Mouse (Mus musculus): Measurements from ENCODE around the gene Sgsm1. TPM values are rescaled to one million over a fixed set of nuclear protein-coding genes. Genes with fewer than 3 reads are reported as not detected.

Sgsm1 gene
- polyA plus RNA-seq (2021; fragmentation: Nextera tagmentation): 17.9 and 22.0 TPM in 2 replicates
- long read RNA-seq, experiment 1, full-length matches to known transcripts: 64 of 127 reads
- long read RNA-seq, experiment 1, partial matches to known transcripts: 49 of 127 reads
- long read RNA-seq, experiment 1, other reads (novel, unspliced or antisense): 14 of 127 reads
- long read RNA-seq, experiment 2, full-length matches to known transcripts: 3 of 33 reads
- long read RNA-seq, experiment 2, partial matches to known transcripts: 11 of 33 reads
- long read RNA-seq, experiment 2, other reads (novel, unspliced or antisense): 19 of 33 reads

GRCm38 (mm10) chr5:113310377-113311003 is at the start of gene Sgsm1:
Gene Sgsm1 (minus strand): TSS chr5:113310786.

GRCm38 (mm10) chr5:113357186-113357585 is 46.6 kb upstream of the Sgsm1 start, which contains the start of gene Aym1:
Gene Aym1 (plus strand): TSS chr5:113357294.

DNA sequence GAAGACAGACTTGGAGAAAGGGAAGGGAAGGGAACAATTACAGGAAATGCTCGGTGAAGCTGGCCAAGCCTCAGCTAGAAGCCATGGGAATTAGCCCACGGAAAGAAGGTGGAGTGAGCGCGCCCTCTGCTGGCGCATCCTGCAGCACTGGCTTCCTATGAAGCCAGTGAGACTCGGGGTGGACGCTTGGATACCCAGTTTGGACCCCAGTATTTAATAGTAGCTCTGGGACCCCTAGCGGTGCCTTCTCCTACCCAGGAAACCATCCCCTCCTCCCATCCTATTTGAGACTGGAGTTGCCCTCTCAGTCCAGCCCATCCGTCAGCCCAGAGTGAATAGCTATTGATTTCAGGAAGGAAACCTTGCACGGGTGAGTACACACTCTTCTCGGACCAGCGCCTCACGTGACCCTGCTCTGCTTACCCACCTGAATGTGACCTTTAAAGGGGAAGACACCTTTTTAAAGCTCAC is 83.9 kb downstream of the Sgsm1 start, which contains the start of gene Tmem211:
Gene Tmem211 (plus strand): TSS at position 278 of the 471 bp plus-strand sequence.

DNA sequence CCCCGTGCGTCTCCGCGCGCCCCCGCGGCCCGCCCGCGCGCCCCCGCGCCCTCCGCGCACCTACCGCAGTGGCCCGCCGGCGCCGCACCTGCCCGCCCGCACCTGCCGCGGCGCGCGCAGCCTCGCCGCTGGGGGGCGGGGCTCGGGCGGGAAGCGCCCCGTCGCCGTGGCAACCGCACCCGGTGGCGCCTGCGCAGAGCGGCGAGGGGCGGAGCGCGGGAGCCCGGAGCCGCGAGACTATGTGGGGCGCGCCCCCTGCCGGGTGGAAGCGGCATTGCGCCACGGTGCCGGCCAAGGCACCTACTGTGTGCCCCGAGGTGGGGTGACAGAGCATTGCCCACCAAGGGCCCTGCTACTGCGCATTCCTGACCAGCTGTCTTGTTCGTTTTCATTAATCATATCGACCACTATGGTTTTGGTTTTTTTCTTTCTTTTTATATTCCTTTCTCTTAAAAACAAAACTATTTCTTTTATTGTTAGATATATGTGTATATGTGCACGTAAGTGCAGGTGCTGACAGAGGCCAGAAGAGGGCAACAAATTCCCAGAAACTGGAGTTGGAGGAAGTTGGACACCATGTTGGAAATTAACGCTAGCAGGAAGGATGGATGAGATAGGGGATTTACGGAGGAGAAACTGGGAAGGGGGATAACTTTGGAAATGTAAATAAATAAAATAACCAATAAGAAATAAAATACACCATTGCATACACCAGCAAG is 89.3 kb downstream of the Sgsm1 start, which contains the start of gene 2900026A02Rik:
Gene 2900026A02Rik (minus strand): TSS at position 90 of the 719 bp plus-strand sequence.

Other genes starting within 250 kb of the Sgsm1 start
- gene Crybb2, start 240.7 kb downstream of the Sgsm1 start, polyA plus RNA-seq (2021; fragmentation: Nextera tagmentation): not detected in 2 replicates
- gene Crybb3, start 229.2 kb downstream of the Sgsm1 start, polyA plus RNA-seq (2021; fragmentation: Nextera tagmentation): 1.7 and 2.0 TPM in 2 replicates
- gene 2900026A02Rik, start 89.5 kb downstream of the Sgsm1 start, polyA plus RNA-seq (2021; fragmentation: Nextera tagmentation): 6.4 and 7.8 TPM in 2 replicates
- gene Tmem211, start 83.9 kb downstream of the Sgsm1 start, polyA plus RNA-seq (2021; fragmentation: Nextera tagmentation): not detected in 2 replicates
- not detected in 2 replicates for gene Aym1, start 46.5 kb upstream of the Sgsm1 start, polyA plus RNA-seq (2021; fragmentation: Nextera tagmentation)
- 13.4 and 20.4 TPM in 2 replicates for gene Wscd2, start 179.5 kb upstream of the Sgsm1 start, polyA plus RNA-seq (2021; fragmentation: Nextera tagmentation)

Measured in left cerebral cortex, adult 6 months (tissue).